Mouse (Mus musculus) testis, postnatal 10 days (tissue): ENCODE data around the gene Nyap1.

Experiments
- DNase-seq: peaks from one replicate; pipeline ENCODE4 v3.0.0; 2021; ENCODE audit warnings: low spot score

The Nyap1 gene

GRCm38 (mm10) chr5:137741023-137741931 lies at the start of gene Nyap1:
Gene Nyap1, minus strand, starts transcription at chr5:137741607.
- peak; percentile 90 for DNase-seq

- DNase-seq = no peak
Measured at GRCm38 (mm10) chr5:137788946-137789531, 47.6 kb upstream of the Nyap1 start.

- DNase-seq = peak; percentile 60
Measured at GRCm38 (mm10) chr5:137788171-137788570, 46.8 kb upstream of the Nyap1 start.

- peak; percentile 98 for DNase-seq
Measured at GRCm38 (mm10) chr5:137787151-137787928, 45.9 kb upstream of the Nyap1 start, which contains the start of the genes Mepce and Zcwpw1. Gene Mepce, minus strand, starts transcription at chr5:137787655. Gene Zcwpw1, plus strand, starts transcription at chr5:137787798.

- peak; percentile 100 for DNase-seq
Measured at GRCm38 (mm10) chr5:137786109-137786942, 44.9 kb upstream of the Nyap1 start.

DNA sequence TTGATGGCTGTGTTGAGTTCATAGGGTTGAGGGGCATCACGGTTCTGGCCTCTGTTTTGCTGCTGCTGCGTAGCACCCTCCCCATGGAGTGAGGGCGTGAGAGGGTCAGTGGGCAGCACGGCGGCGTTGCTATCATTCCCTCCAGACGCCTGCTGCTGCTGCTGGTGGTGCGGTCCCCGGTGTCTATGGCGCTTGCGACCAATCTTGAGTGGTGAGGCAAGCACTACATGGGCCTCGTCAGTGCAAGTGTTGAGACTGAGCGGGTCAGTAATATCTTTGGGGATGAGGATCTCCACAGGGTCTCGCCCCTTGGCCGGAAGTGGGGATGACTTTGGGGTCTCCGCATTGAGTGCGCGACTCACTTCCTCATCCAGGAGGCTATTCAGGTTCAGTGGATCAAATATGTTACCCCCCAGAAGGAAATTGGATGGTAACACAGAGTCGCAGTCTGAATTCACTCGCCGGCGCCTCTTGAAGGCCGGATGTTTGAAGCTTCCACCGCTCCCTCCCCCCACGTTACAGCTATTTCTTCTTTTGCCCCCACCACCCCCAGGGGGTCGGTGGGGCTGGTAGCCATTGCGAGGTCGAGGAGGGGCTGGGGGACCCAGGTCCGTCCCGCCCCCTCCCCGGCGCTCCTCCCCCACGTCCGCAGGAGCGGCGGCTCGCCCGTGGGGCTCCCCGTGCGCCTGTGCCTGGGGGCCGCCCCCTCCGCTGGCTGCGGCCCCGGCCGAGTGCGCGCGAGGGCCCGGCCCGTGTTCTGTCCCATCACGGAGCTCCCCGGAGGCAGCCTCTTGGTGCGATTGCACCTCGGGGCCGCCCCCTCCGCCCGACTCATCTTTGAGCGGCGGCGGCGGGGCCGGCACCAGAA lies 44.0 kb upstream of the Nyap1 start:
- DNase-seq = no peak

DNA sequence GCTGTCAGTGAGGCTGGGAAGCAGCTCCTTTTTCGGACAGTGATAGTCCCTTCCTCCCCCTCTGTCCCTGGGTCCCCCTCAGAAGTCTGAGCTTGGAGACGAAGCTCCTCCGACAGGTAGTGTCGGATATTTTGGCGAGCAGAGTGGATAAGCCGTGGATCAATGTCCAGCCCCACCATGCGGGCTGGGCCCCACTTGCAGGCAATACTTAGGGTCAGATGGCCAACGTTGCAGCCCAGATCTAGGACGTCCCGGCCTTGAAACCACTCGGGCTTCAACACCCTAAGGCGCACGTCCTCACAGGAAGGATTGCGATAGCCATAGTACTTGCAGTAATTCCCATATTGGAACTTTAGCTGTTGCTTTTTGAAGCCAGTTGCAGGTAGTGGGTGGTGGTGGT lies 43.1 kb upstream of the Nyap1 start:
- DNase-seq = no peak

DNA sequence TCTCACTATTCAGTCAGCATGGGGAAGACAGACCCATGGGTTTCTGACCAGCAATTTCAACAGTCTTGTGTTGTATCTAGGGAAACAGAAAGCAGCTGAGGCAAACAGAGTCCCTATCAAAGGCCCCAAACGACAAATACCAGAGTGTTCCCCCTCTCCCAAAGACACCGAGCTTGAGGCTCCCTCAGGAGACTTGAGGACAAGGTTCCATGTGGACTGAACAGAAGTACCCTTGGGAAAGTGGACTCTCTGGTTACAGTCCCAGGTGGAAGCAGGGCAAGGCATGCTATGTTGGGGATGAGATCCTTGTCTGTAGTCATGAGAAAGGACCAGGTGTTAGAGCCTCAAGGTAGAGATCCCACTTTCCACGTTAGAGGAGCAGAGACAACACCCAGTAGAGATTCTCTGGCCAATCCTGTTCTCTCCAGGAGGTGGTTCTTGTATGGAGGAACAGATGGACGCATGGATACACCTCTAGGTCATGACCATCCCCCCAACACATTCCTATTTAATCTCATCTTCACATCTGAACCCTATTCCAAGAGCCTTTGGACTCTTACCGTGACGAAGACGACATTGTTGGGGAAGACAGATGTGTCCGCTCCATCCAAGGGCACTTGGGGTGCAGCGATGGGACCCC lies 42.6 kb upstream of the Nyap1 start:
- no peak for DNase-seq

DNA sequence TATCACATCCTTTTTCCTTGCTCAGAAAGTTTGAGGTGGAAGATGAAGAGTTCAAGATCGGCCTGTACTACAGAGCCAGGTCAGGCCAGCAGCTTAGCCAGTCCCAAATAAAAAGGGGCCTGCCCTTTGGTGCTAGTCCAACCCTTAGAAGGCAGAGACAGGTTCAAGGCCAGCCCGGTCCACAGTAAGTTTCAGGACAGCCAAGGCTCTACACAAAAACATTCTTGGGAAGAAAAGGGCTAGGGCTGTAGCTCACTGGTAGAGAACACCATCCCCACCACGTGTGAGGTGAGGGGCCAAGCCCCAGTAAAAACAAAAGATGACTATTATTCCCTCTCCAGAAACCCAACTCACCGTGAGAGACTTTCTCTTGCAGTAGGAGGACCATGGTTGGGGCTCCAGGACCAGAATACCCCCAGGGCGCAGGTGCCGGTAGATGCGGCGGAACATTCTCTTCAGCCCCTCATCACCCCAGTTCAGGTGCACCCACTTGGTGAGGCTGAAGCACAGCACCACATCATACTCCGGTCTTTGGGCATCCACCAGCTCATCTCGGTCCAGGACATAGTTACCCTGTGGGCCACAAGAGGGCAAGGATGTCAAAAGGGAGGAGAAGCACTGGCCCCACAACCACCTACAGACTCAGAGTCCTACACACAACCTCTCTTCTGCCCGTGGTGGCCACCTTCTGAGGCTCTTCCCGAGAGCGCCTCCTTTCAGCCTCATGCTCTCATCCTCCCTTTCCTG lies 41.5 kb upstream of the Nyap1 start:
- no peak for DNase-seq

DNA sequence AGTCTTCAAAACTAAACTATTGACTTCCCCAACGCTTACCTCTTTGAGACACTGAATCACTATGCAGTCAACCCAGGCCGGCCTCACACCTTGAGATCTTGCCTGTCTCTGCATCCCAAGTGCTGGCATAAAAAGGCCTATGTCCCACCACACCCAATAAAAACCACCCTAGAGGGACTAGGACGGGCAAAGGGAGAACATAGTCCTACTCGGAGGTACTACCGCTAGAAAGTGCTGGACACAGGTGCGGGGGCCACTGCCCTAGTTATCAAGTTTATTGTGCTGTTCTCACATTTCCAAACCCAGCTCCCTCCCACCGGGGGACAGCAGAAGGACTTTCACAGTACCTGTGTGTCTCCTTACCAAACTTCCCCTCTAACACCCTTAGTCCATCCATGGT lies 40.3 kb upstream of the Nyap1 start:
- DNase-seq = no peak

- peak; percentile 69 for DNase-seq
Measured at GRCm38 (mm10) chr5:137779053-137779933, 37.9 kb upstream of the Nyap1 start.

- peak; percentile 97 for DNase-seq
Measured at GRCm38 (mm10) chr5:137778635-137779034, 37.2 kb upstream of the Nyap1 start, which contains the start of gene Ppp1r35. Gene Ppp1r35, plus strand, starts transcription at chr5:137778849.

- no peak for DNase-seq
Measured at GRCm38 (mm10) chr5:137777267-137777845, 35.9 kb upstream of the Nyap1 start.

- DNase-seq = no peak
Measured at GRCm38 (mm10) chr5:137776408-137776918, 35.1 kb upstream of the Nyap1 start.

DNA sequence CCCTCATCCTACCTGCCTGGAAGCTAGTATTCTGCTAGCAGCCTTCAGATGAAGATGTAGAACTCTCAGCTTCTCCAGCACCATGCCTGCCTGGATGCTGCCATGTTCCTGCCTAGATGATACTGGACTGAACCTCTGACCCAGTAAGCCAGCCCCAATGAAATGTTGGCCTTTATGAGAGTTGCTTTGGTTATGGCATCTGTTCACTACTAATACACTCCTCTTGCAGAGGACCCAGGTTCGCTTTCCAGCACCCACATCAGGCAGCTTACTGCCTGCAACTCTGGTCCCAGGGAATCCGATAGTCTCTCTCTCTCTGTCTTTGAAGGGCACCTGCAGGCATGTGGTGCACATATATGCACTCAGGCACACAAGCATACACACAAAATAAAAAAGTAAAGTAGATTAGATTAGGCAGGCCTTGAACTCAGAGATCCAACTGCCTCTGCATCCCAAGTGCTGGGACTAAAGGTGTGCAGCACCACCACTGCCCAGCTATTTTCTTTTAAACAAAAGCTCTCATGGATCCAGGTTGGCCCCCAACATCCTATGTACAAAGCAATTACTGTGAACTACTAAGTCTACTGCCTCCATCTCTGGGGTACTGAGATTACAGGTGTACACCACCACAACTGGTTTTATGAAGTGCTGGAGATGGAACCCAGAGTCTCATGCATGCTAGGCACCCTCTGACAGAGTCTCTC lies 34.3 kb upstream of the Nyap1 start:
- no peak for DNase-seq

- DNase-seq = no peak
Measured at GRCm38 (mm10) chr5:137772755-137773154, 31.3 kb upstream of the Nyap1 start.

DNA sequence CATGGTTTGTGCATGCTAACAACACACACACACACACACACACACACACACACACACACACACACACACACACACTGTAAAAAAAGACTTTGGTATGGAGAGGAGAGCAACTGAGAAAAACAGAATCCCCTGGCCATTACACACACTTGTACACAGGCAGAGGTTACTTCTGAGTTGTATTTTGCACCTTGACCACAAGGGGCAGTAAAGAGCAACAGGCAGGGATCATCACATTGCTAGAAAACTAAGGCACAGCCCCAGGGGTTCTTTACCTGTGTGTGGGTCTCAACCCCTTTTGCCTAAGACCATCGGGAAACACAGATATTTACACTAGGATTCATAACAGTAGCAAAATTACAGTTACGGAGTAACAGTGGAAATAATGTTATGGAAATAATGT lies 29.3 kb upstream of the Nyap1 start:
- DNase-seq = no peak
